Mouse (Mus musculus) liver, embryonic 11.5 days (tissue): ENCODE data around the gene Csrp2. TPM values are rescaled to one million over a fixed set of nuclear protein-coding genes. Genes with fewer than 3 reads are reported as not detected.
A peak's percentile ranks its signal among the peaks of the same experiment; 100 is the strongest.

Experiments used
- ATAC-seq: fragments of 200-750 bp; cut with Nextera tagmentation; replicated peaks from 2 replicates; pipeline ENCODE4 v1.8.0; 2017; ENCODE audit warnings: moderate number of reproducible peaks, mild to moderate bottlenecking, moderate TSS enrichment, moderate library complexity; ENCODE audit not compliant: low FRiP score
- DNase-seq: peaks from one replicate; pipeline ENCODE4 v3.0.0-alpha.2; 2017; ENCODE audit warnings: low spot score
- H3K27ac ChIP-seq: fragments of 300-500 bp; sonication (generic); 2 replicates; pipeline ENCODE4 v1.5.1; 2014; ENCODE audit warnings: mild to moderate bottlenecking, low read depth, low read length, control low read depth
- H3K27me3 ChIP-seq: fragments of 300-500 bp; sonication (generic); replicated peaks from 2 replicates; pipeline ENCODE4 v1.6.1; 2014; ENCODE audit warnings: low read length, mixed read lengths; ENCODE audit not compliant: control insufficient read depth, insufficient read depth
- H3K36me3 ChIP-seq: fragments of 300-500 bp; sonication (generic); 2 replicates; pipeline ENCODE4 v1.6.1; 2014; ENCODE audit warnings: mild to moderate bottlenecking, low read length, moderate library complexity, mixed read lengths; ENCODE audit not compliant: control insufficient read depth, insufficient read depth
- H3K4me1 ChIP-seq: fragments of 300-500 bp; sonication (generic); replicated peaks from 2 replicates; pipeline ENCODE4 v1.6.1; 2014; ENCODE audit warnings: low read length, mixed read lengths; ENCODE audit not compliant: control insufficient read depth, insufficient read depth
- H3K4me2 ChIP-seq: fragments of 300-500 bp; sonication (generic); 2 replicates; pipeline ENCODE4 v1.6.1; 2014; ENCODE audit warnings: mild to moderate bottlenecking, control low read depth, moderate library complexity
- H3K4me3 ChIP-seq: fragments of 300-500 bp; sonication (generic); 2 replicates; pipeline ENCODE4 v1.5.1; 2014; ENCODE audit warnings: low read depth, low read length, control low read depth
- H3K9ac ChIP-seq: fragments of 300-500 bp; sonication (generic); 2 replicates; pipeline ENCODE4 v1.6.1; 2014; ENCODE audit warnings: low read depth, low read length, control low read depth
- H3K9me3 ChIP-seq: fragments of 300-500 bp; sonication (generic); 2 replicates; pipeline ENCODE4 v1.6.1; 2016; ENCODE audit warnings: low read length, inconsistent platforms, mixed read lengths; ENCODE audit not compliant: control insufficient read depth
- WGBS: fragments of 180-500 bp; shearing (Covaris S2); extraction: QIAGEN DNeasy Blood & Tissue Kit; methylation state at CpG from one replicate; pipeline ENCODE4 v1.1.7; 2014; 5-methylcytosine and 5-hydroxymethylcytosine counted together
- polyA plus RNA-seq: library from polyadenylated mRNA; unstranded; fragments of >200 nt; fragmentation: Nextera tagmentation; extraction: Ambion mirVana; gene quantifications from 2 replicates; pipeline ENCODE4 v1.2.1, GENCODE M21; 2014

The Csrp2 gene
- polyA plus RNA-seq, 1 experiment from 2014 or later: 72.4 TPM

DNA sequence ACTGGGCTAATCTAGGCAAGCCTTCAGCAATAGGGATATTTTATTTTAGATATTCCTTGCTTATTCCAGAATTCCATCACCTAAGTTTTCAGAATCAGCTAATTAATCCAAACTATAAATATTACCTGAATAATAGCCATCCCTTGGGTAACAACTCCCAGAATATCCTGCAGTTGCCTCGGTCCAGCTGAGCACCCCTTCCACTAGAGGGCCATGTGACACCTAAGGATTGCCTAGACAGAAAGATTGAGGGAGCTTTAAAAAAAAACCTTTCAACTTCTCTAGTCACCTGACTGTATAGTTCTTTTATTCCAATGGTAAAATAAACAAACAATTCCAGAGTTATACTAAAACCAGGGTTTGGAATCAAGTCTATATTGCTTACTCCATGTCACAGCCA lies 42.6 kb downstream of the Csrp2 start:
- DNase-seq (no peak), ATAC-seq (no peak)
- 62% methylated on average over 1 of the region's 1 CpGs for WGBS
- H3K9ac ChIP-seq: no peak overlapping the region
- no peaks in the 10 kb centered on the region for H3K27me3 ChIP-seq
- no peak overlapping the region for H3K4me3 ChIP-seq
- no peak overlapping the region for H3K4me2 ChIP-seq
- no peak overlapping the region for H3K27ac ChIP-seq
- no peaks in the 10 kb centered on the region for H3K4me1 ChIP-seq
- peaks cover 5% of the 10 kb centered on the region; the same call in 1 of the 2 replicates for H3K36me3 ChIP-seq
- H3K9me3 ChIP-seq: no peaks in the 10 kb centered on the region

GRCm38 (mm10) chr10:110971044-110971443 lies 51.5 kb downstream of the Csrp2 start:
- Histone ChIP-seq H3K9me3 (no peaks in the 10 kb centered on the region), H3K4me2 (no peak overlapping the region), H3K4me1 (no peaks in the 10 kb centered on the region), H3K27me3 (no peaks in the 10 kb centered on the region), H3K36me3 (no peaks in the 10 kb centered on the region; the same call in 1 of the 2 replicates), H3K27ac (no peak overlapping the region), H3K4me3 (no peak overlapping the region), H3K9ac (no peak overlapping the region)
- ATAC-seq: no peak
- 79% methylated on average over 3 of the region's 3 CpGs for WGBS
- DNase-seq: no peak

DNA sequence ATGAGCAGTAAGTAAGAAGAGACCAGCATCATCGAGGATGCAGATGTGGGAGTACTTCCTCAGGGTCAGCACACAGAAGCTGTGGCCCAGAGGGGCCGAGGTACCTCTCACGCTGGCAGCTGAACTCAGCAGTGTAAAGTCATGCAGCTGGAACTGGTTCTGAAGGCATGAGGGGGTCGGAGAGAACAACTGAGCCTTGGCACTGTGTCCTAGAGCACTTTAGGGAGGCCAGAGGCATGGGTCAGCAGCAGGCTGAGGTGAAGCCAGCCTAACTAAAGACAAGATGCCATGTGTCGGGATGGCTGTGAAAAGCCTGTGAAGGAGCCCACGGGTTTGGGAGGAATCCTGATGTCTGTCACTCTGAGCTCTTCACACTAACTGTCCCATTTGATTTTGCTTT lies 51.9 kb downstream of the Csrp2 start:
- no peaks in the 10 kb centered on the region for H3K9me3 ChIP-seq
- no peak overlapping the region for H3K9ac ChIP-seq
- H3K4me3 ChIP-seq: no peak overlapping the region
- H3K36me3 ChIP-seq: no peaks in the 10 kb centered on the region; the same call in 1 of the 2 replicates
- no peak overlapping the region for H3K27ac ChIP-seq
- H3K4me1 ChIP-seq: no peaks in the 10 kb centered on the region
- DNase-seq (no peak), ATAC-seq (no peak)
- H3K4me2 ChIP-seq: no peak overlapping the region
- WGBS: 78% methylated on average over 6 of the region's 6 CpGs
- no peaks in the 10 kb centered on the region for H3K27me3 ChIP-seq

DNA sequence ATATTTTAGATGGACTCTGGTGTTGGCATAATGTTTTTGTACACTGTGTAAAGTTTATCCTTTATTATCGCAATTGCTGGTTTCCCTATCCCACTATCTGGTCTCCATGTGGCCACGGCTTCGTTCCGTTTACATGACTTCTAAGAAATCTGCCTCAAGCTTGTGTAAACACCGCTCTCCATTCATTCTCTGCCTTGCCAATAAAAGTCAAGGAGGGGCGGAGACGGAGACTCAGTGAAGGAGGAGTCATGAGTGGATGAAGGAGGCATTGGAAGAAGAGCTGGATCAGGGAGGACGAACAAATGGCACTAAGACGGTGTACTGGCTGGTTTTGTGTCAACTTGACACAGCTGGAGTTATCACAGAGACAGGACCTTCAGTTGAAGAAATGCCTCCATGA lies 52.4 kb downstream of the Csrp2 start:
- Histone ChIP-seq H3K4me2 (no peak overlapping the region), H3K36me3 (no peaks in the 10 kb centered on the region; the same call in 1 of the 2 replicates), H3K27me3 (no peaks in the 10 kb centered on the region), H3K27ac (no peak overlapping the region), H3K9me3 (no peaks in the 10 kb centered on the region), H3K9ac (no peak overlapping the region), H3K4me1 (no peaks in the 10 kb centered on the region), H3K4me3 (no peak overlapping the region)
- ATAC-seq: no peak
- no peak for DNase-seq
- WGBS: 70% methylated on average over 9 of the region's 9 CpGs

DNA sequence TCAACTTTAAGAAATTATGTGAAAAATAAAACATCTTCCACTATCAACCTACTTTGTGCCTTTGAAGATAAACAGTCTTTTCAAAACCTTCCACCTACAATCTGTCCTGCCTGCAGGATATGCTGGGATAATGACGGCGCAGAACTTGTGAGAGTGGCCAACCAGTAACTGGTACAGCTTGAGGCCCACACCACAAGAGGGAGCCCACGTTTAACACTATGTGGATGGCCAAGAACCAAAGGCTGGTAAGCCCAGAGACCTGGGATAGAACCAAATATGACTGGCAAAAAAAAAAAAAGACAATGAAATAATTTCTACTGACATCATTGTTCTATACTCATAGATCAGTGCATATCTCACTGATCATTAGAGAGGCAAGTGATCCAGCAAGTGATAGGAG lies 54.9 kb downstream of the Csrp2 start:
- no peak for ATAC-seq
- Histone ChIP-seq H3K9ac (no peak overlapping the region), H3K36me3 (no peaks in the 10 kb centered on the region; the same call in 1 of the 2 replicates), H3K4me2 (no peak overlapping the region), H3K27ac (no peak overlapping the region), H3K4me1 (no peaks in the 10 kb centered on the region; the same call in 1 of the 2 replicates), H3K27me3 (no peaks in the 10 kb centered on the region), H3K9me3 (no peaks in the 10 kb centered on the region), H3K4me3 (no peak overlapping the region)
- 66% methylated on average over 3 of the region's 3 CpGs for WGBS
- no peak for DNase-seq

DNA sequence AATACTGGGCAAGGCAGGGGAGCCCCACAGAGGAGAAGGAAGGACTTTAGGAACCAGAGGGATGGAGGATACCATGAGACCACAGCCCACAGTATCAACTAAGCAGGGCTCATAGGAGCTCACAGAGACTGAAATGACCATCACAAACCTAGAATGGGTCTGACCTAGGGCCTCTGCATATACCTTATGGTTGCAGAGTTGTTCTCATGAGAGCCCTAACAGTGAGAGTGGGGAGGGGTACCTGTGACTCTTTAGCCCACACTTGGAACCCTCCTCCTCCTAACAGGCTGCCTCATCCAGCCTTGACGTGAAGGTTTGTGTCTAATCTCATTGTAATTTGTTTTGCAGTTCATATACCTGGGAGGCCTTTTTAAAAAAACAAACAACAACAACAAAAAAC lies 55.3 kb downstream of the Csrp2 start:
- no peak overlapping the region for H3K4me3 ChIP-seq

GRCm38 (mm10) chr10:110976046-110976445 lies 56.5 kb downstream of the Csrp2 start:
- Histone ChIP-seq H3K9ac (no peak overlapping the region), H3K4me1 (no peaks in the 10 kb centered on the region; the same call in 1 of the 2 replicates), H3K27me3 (no peaks in the 10 kb centered on the region), H3K36me3 (peaks cover 3% of the 10 kb centered on the region; the same call in 1 of the 2 replicates), H3K4me2 (no peak overlapping the region), H3K9me3 (no peaks in the 10 kb centered on the region), H3K4me3 (no peak overlapping the region), H3K27ac (no peak overlapping the region)
- 14% methylated on average over 1 of the region's 1 CpGs for WGBS
- peak; percentile 44; the same call in 1 of the 2 replicates for ATAC-seq
- DNase-seq: no peak

More for the DNA sequence above, 55.3 kb downstream of the Csrp2 start:
- H3K4me2 ChIP-seq: no peak overlapping the region
- ATAC-seq (no peak; the same call in 1 of the 2 replicates), DNase-seq (no peak)
- 70% methylated on average over 1 of the region's 1 CpGs for WGBS
- no peaks in the 10 kb centered on the region; the same call in 1 of the 2 replicates for H3K4me1 ChIP-seq
- H3K36me3 ChIP-seq: peaks cover 2% of the 10 kb centered on the region; the same call in 1 of the 2 replicates
- H3K9me3 ChIP-seq: no peaks in the 10 kb centered on the region
- H3K9ac ChIP-seq: no peak overlapping the region
- H3K27me3 ChIP-seq: no peaks in the 10 kb centered on the region
- H3K27ac ChIP-seq: no peak overlapping the region

DNA sequence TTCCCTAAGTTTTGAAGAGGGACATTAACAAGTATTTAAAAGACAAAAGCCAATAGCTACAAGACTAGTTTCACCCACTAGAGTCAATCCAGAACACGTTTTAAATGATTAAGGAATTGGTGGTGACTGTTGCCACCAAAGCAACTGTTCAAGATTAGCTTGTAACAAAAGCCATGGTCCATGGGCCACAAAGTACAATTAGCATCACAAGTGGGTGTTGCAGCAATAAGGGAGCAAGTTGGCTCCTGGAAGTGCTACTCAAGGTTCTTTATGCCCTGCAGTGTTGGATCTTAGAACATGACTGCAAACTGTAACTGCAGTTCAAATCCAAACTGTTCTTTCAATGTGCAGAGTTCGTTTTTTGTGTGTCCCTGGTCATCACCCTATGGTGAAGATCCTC lies 57.8 kb downstream of the Csrp2 start:
- no peak overlapping the region for H3K4me3 ChIP-seq
- no peak for ATAC-seq
- H3K9me3 ChIP-seq: no peaks in the 10 kb centered on the region
- no peak overlapping the region for H3K9ac ChIP-seq
- H3K36me3 ChIP-seq: peaks cover 3% of the 10 kb centered on the region; the same call in 1 of the 2 replicates
- 53% methylated on average over 2 of the region's 2 CpGs for WGBS
- no peak for DNase-seq
- no peaks in the 10 kb centered on the region; the same call in 1 of the 2 replicates for H3K4me1 ChIP-seq
- H3K4me2 ChIP-seq: no peak overlapping the region
- H3K27me3 ChIP-seq: no peaks in the 10 kb centered on the region
- H3K27ac ChIP-seq: no peak overlapping the region

GRCm38 (mm10) chr10:110979431-110979830 lies 59.8 kb downstream of the Csrp2 start:
- ATAC-seq: 0 out of 2 replicates have a peak, but pooled peaks have one; percentile 51
- H3K27me3 ChIP-seq: no peaks in the 10 kb centered on the region
- no peak overlapping the region for H3K9ac ChIP-seq
- no peak overlapping the region for H3K4me2 ChIP-seq
- H3K4me1 ChIP-seq: no peaks in the 10 kb centered on the region; the same call in 1 of the 2 replicates
- H3K4me3 ChIP-seq: no peak overlapping the region
- no peak overlapping the region for H3K27ac ChIP-seq
- 62% methylated on average over 2 of the region's 2 CpGs for WGBS
- peaks cover 5% of the 10 kb centered on the region; the same call in 1 of the 2 replicates for H3K36me3 ChIP-seq
- no peaks in the 10 kb centered on the region for H3K9me3 ChIP-seq
- DNase-seq: no peak
